ENCODE assay signal across 8 mouse cellular contexts in genomic region chr2:116075477-116075876, GRCm38 (mm10). TPM values are rescaled to one million over a fixed set of nuclear protein-coding genes. Genes with fewer than 3 reads are reported as not detected.
DNase-seq lines count a peak whose midpoint lies in the region; ATAC-seq lines count a peak whose summit lies in the region.

No protein-coding gene starts in this region.

- H3K27ac ChIP-seq in embryonic facial prominence, embryonic 15.5 days (replicated peaks), result peak overlapping the region; percentile 8; the same call in 1 of the 2 replicates
- peak overlapping the region; percentile 99 for H3K27ac ChIP-seq in hindbrain, embryonic 14.5 days
- no peak overlapping the region for H3K27ac ChIP-seq in liver, embryonic 13.5 days

- H3K4me1 ChIP-seq in embryonic facial prominence, embryonic 15.5 days, result peaks cover 13% of the 10 kb centered on the region; the same call in 1 of the 2 replicates
- peaks cover 14% of the 10 kb centered on the region; the same call in 1 of the 2 replicates for H3K4me1 ChIP-seq in hindbrain, embryonic 14.5 days (replicated peaks; ENCODE audit: control insufficient read depth, insufficient read depth, low read length)
- 0 out of 2 replicates have a peak, but pooled peaks cover 5% of the 10 kb centered on the region for H3K4me1 ChIP-seq in liver, embryonic 13.5 days (replicated peaks)

- H3K27me3 ChIP-seq in embryonic facial prominence, embryonic 15.5 days, result peaks cover 36% of the 10 kb centered on the region
- H3K27me3 ChIP-seq in hindbrain, embryonic 14.5 days (ENCODE audit: control insufficient read depth, insufficient read depth, low read length), result 0 out of 2 replicates have a peak, but pooled peaks cover 4% of the 10 kb centered on the region
- H3K27me3 ChIP-seq in liver, embryonic 13.5 days, result peaks cover 74% of the 10 kb centered on the region

- H3K9ac ChIP-seq in embryonic facial prominence, embryonic 15.5 days, result peak overlapping the region; percentile 4; the same call in 1 of the 2 replicates
- peak overlapping the region; percentile 99 for H3K9ac ChIP-seq in hindbrain, embryonic 14.5 days
- H3K9ac ChIP-seq in liver, embryonic 13.5 days, result no peak overlapping the region; the same call in 1 of the 2 replicates

- 1% methylated on average over 20 of the region's 20 CpGs for WGBS in embryonic facial prominence, embryonic 15.5 days
- WGBS in hindbrain, embryonic 14.5 days, result 2% methylated on average over 20 of the region's 20 CpGs
- WGBS in liver, embryonic 13.5 days (ENCODE audit: insufficient replicate concordance), result 1% methylated on average over 20 of the region's 20 CpGs

- H3K36me3 ChIP-seq in embryonic facial prominence, embryonic 15.5 days, result no peaks in the 10 kb centered on the region
- H3K36me3 ChIP-seq in hindbrain, embryonic 14.5 days (replicated peaks; ENCODE audit: control insufficient read depth, insufficient read depth), result no peaks in the 10 kb centered on the region
- H3K36me3 ChIP-seq in liver, embryonic 13.5 days, result no peaks in the 10 kb centered on the region

- H3K4me3 ChIP-seq in embryonic facial prominence, embryonic 15.5 days (replicated peaks), result peak overlapping the region; percentile 47
- H3K4me3 ChIP-seq in hindbrain, embryonic 14.5 days (replicated peaks; ENCODE audit: low read length), result peak overlapping the region; percentile 71
- peak overlapping the region; percentile 44 for H3K4me3 ChIP-seq in liver, embryonic 13.5 days (replicated peaks)

- no peaks in the 10 kb centered on the region for H3K9me3 ChIP-seq in embryonic facial prominence, embryonic 15.5 days (replicated peaks)
- H3K9me3 ChIP-seq in hindbrain, embryonic 14.5 days (ENCODE audit: control insufficient read depth, low read length), result no peaks in the 10 kb centered on the region
- H3K9me3 ChIP-seq in liver, embryonic 13.5 days (replicated peaks), result no peaks in the 10 kb centered on the region

- DNase-seq in right cerebral cortex, postnatal 14 days, result peak; percentile 29
- DNase-seq in right cerebral cortex, postnatal 36 days (ENCODE audit: low spot score in 2 of 2), result no peak
- DNase-seq in hindbrain, embryonic 14.5 days (ENCODE audit: low spot score), result peak; percentile 62
- DNase-seq in liver, embryonic 13.5 days, result no peak
- peak; percentile 58 for DNase-seq in retina, postnatal 1 day
- DNase-seq in layer of hippocampus, adult 8-10 months (ENCODE audit: low spot score in 2 of 2), result no peak

- ATAC-seq in embryonic facial prominence, embryonic 15.5 days (ENCODE audit: insufficient number of reproducible peaks, low FRiP score, low TSS enrichment, low read depth), result no peak
- peak; percentile 1; the same call in 1 of the 2 replicates for ATAC-seq in hindbrain, embryonic 14.5 days (ENCODE audit: low FRiP score)
- ATAC-seq in liver, embryonic 13.5 days (ENCODE audit: low read depth), result no peak
- no peak for ATAC-seq in erythroblast, adult 5-6 weeks (replicated peaks; ENCODE audit: low FRiP score, poor library complexity, severe bottlenecking)

- peak overlapping the region; percentile 59 for H3K4me2 ChIP-seq in embryonic facial prominence, embryonic 15.5 days (replicated peaks)
- H3K4me2 ChIP-seq in hindbrain, embryonic 14.5 days (replicated peaks), result peak overlapping the region; percentile 65
- H3K4me2 ChIP-seq in liver, embryonic 13.5 days, result peak overlapping the region; percentile 59

RNA-seq across cellular contexts. Expression of gene Meis2, which starts 9.8 kb away (rescaled TPM):
- 33.4 and 36.4 TPM in 2 replicates for polyA plus RNA-seq in embryonic facial prominence, embryonic 15.5 days (2015; fragmentation: Nextera tagmentation; extraction: Ambion mirVana)
- 136 and 159 TPM in 2 replicates for polyA plus RNA-seq in hindbrain, embryonic 14.5 days (2014; fragmentation: Nextera tagmentation; extraction: Ambion mirVana)
- polyA plus RNA-seq in liver, embryonic 13.5 days (2015; fragmentation: Nextera tagmentation; extraction: Ambion mirVana), result 2.1 and 2.6 TPM in 2 replicates
- total RNA-seq in layer of hippocampus, adult 8-10 months (2022), result 10 to 100 TPM; 43.4 to 69.1 (median 50.4) TPM
- total RNA-seq in erythroblast, adult 5-6 weeks (2015; ENCODE audit: low replicate concordance), result 0.63 TPM in 1 of 2 replicates, not detected in the other
- not detected in 2 replicates for total RNA-seq in erythroblast, adult 5-6 weeks (2017; ENCODE audit: low replicate concordance)

Comparison
In these comparisons a context has a peak if more than half of its experiments do, and no peak if none do; other contexts are left out.
1. DNase-seq: peak in right cerebral cortex, postnatal 14 days (single experiment), hindbrain, embryonic 14.5 days (single experiment) and retina, postnatal 1 day (single experiment); none in right cerebral cortex, postnatal 36 days (0 of 2), liver, embryonic 13.5 days (single experiment) and layer of hippocampus, adult 8-10 months (0 of 2).
2. Peak in every context shown above with its lines, with median percentiles within 50 percentile points of each other: H3K4me2 ChIP-seq and H3K4me3 ChIP-seq.